ENCODE assay signal across 8 mouse cellular contexts in genomic region chr13:73383585-73383984, GRCm38 (mm10). TPM values are rescaled to one million over a fixed set of nuclear protein-coding genes. Genes with fewer than 3 reads are reported as not detected.
DNase-seq lines count a peak whose midpoint lies in the region; ATAC-seq lines count a peak whose summit lies in the region.

No protein-coding gene starts in this region.

- H3K27me3 ChIP-seq in hindbrain, embryonic 10.5 days (ENCODE audit: insufficient read depth, poor library complexity, severe bottlenecking): no peaks in the 10 kb centered on the region

- 72% methylated on average over 3 of the region's 3 CpGs for WGBS in hindbrain, embryonic 10.5 days

- peak; percentile 4 to 53 for DNase-seq in heart, postnatal 10 days
- DNase-seq in heart, adult 11 months: no peak
- peak; percentile 23 for DNase-seq in urinary bladder, postnatal 14 days (ENCODE audit: low spot score)
- DNase-seq in urinary bladder, postnatal 10 days (ENCODE audit: low spot score): no peak
- DNase-seq in embryo, embryonic 9.5 days (ENCODE audit: extremely low spot score): peak; percentile 43
- DNase-seq in retina, embryonic 14.5 days (ENCODE audit: low spot score): peak; percentile 40
- DNase-seq in hindbrain, embryonic 10.5 days (ENCODE audit: low spot score): no peak

- no peaks in the 10 kb centered on the region for H3K9me3 ChIP-seq in hindbrain, embryonic 10.5 days

- H3K36me3 ChIP-seq in hindbrain, embryonic 10.5 days: no peaks in the 10 kb centered on the region

- H3K27ac ChIP-seq in hindbrain, embryonic 10.5 days: no peak overlapping the region

- no peak overlapping the region for H3K4me3 ChIP-seq in hindbrain, embryonic 10.5 days

- intact Hi-C loops in heart, postnatal 10 days (cut with DNase I): no loop called here

- H3K4me1 ChIP-seq in hindbrain, embryonic 10.5 days (replicated peaks): 0 out of 2 replicates have a peak, but pooled peaks cover 5% of the 10 kb centered on the region

- no peak; the same call in 1 of the 2 replicates for ATAC-seq in granulocyte monocyte progenitor cell, adult 5-6 weeks (replicated peaks; ENCODE audit: poor library complexity, severe bottlenecking)

RNA-seq across cellular contexts. Expression of gene Ndufs6, which starts 55.2 kb away (rescaled TPM):
- 100 to 1,000 TPM; 859 to 902 TPM for total RNA-seq in heart, postnatal 10 days (2021)
- 207 and 242 TPM in 2 replicates for total RNA-seq in granulocyte monocyte progenitor cell, adult 5-6 weeks (2014; fragmentation: Nextera tagmentation)
- total RNA-seq in granulocyte monocyte progenitor cell, adult 5-6 weeks (2017): 98.5 and 102 TPM in 2 replicates
- 401 and 402 TPM in 2 replicates for polyA plus RNA-seq in hindbrain, embryonic 10.5 days (2016; fragmentation: Nextera tagmentation; extraction: Ambion mirVana)

RNA-seq across cellular contexts. Expression of gene Mrpl36, which starts 55.3 kb away (rescaled TPM):
- total RNA-seq in heart, postnatal 10 days (2021): 10 to 100 TPM; 43.0 to 46.9 TPM
- total RNA-seq in granulocyte monocyte progenitor cell, adult 5-6 weeks (2014; fragmentation: Nextera tagmentation): 97.8 and 116 TPM in 2 replicates
- total RNA-seq in granulocyte monocyte progenitor cell, adult 5-6 weeks (2017): 37.9 and 66.9 TPM in 2 replicates
- 139 and 152 TPM in 2 replicates for polyA plus RNA-seq in hindbrain, embryonic 10.5 days (2016; fragmentation: Nextera tagmentation; extraction: Ambion mirVana)

Comparison
In these comparisons a context has a peak if more than half of its experiments do, and no peak if none do; other contexts are left out.
1. DNase-seq: peak in heart, postnatal 10 days (2 of 2), urinary bladder, postnatal 14 days (single experiment), embryo, embryonic 9.5 days (single experiment) and retina, embryonic 14.5 days (single experiment); none in heart, adult 11 months (single experiment), urinary bladder, postnatal 10 days (single experiment) and hindbrain, embryonic 10.5 days (single experiment).